Mouse (Mus musculus) bone marrow macrophage, adult 2 months (primary cell): ENCODE measurements around the gene Sipa1l2.

Experiments used
- CTCF ChIP-seq: IDR thresholded peaks from 2 replicates; pipeline ENCODE4 v1.5.1; 2012; ENCODE audit warnings: low read depth, mild to moderate bottlenecking, low read length, moderate library complexity
- POLR2A ChIP-seq: IDR thresholded peaks from 2 replicates; pipeline ENCODE4 v1.6.1; 2012; ENCODE audit warnings: mild to moderate bottlenecking, low read depth, low read length, borderline replicate concordance

- TF ChIP-seq POLR2A = no peak
- TF ChIP-seq CTCF = no peak
Observed at GRCm38 (mm10) chr8:125516115-125516905, 53.3 kb downstream of the Sipa1l2 start.
